Mouse (Mus musculus): ENCODE measurements around the gene Gm2a.

The Gm2a gene

GRCm38 (mm10) chr11:55099019-55099771, 1.3 kb downstream of the Gm2a start:
- peaks cover 23% of the 10 kb centered on the region for H3K36me3 ChIP-seq (ENCODE audit: insufficient read depth, low read length)
- peaks cover 52% of the 10 kb centered on the region for H3K4me1 ChIP-seq (replicated peaks; ENCODE audit: low read depth, low read length)
- no peaks in the 10 kb centered on the region for H3K9me3 ChIP-seq (ENCODE audit: low read length)
- no peak for TF ChIP-seq POU5F1 (IDR thresholded peaks at IDR 0.05; ENCODE audit: borderline replicate concordance, low read length)
- no peak for TF ChIP-seq CTCF (conservative IDR thresholded peaks at IDR 0.05; ENCODE audit: low read length)
- TF ChIP-seq NANOG (IDR thresholded peaks at IDR 0.05; ENCODE audit: borderline replicate concordance, low read length): no peak
- H3K4me3 ChIP-seq (replicated peaks; ENCODE audit: low read length): no peak overlapping the region
- H3K27me3 ChIP-seq (ENCODE audit: insufficient read depth, low read length): no peaks in the 10 kb centered on the region

GRCm38 (mm10) chr11:55099868-55100267, 2.0 kb downstream of the Gm2a start:
- Histone ChIP-seq H3K27me3 (ENCODE audit: insufficient read depth, low read length) (no peaks in the 10 kb centered on the region), H3K4me3 (replicated peaks; ENCODE audit: low read length) (no peak overlapping the region), H3K36me3 (ENCODE audit: insufficient read depth, low read length) (peaks cover 30% of the 10 kb centered on the region), H3K9me3 (ENCODE audit: low read length) (no peaks in the 10 kb centered on the region), H3K4me1 (replicated peaks; ENCODE audit: low read depth, low read length) (peaks cover 49% of the 10 kb centered on the region)
- no peak for TF ChIP-seq CTCF (conservative IDR thresholded peaks at IDR 0.05; ENCODE audit: low read length)
- no peak for TF ChIP-seq POU5F1 (IDR thresholded peaks at IDR 0.05; ENCODE audit: borderline replicate concordance, low read length)
- TF ChIP-seq NANOG (IDR thresholded peaks at IDR 0.05; ENCODE audit: borderline replicate concordance, low read length): no peak

GRCm38 (mm10) chr11:55102015-55102414, 4.1 kb downstream of the Gm2a start:
- peaks cover 40% of the 10 kb centered on the region for H3K4me1 ChIP-seq (replicated peaks; ENCODE audit: low read depth, low read length)
- H3K4me3 ChIP-seq (replicated peaks; ENCODE audit: low read length): no peak overlapping the region
- H3K27me3 ChIP-seq (ENCODE audit: insufficient read depth, low read length): no peaks in the 10 kb centered on the region
- H3K36me3 ChIP-seq (ENCODE audit: insufficient read depth, low read length): peaks cover 50% of the 10 kb centered on the region
- H3K9me3 ChIP-seq (ENCODE audit: low read length): no peaks in the 10 kb centered on the region
- TF ChIP-seq POU5F1 (IDR thresholded peaks at IDR 0.05; ENCODE audit: borderline replicate concordance, low read length) (no peak), NANOG (IDR thresholded peaks at IDR 0.05; ENCODE audit: borderline replicate concordance, low read length) (no peak), CTCF (conservative IDR thresholded peaks at IDR 0.05; ENCODE audit: low read length) (no peak)

DNA sequence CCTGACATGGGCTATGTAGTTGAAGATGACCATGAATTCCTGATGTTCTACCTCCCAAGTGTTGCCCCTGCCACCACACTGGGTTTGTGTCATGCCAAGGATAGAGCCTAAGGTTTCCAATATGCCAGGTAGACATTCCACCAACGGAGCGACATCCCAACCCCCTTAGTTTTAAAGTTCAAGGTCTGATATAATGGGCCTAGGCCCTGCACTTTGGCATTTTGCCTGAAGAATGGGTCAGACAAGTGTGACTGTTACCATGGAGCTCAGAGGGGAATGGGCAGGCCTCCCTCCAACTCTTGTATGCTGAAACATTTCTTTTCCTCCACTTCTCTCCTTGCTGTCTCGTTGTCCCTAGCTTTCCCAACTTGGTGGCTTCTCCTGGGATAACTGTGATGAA, 5.3 kb downstream of the Gm2a start:
- Histone ChIP-seq H3K27me3 (ENCODE audit: insufficient read depth, low read length) (no peaks in the 10 kb centered on the region), H3K9me3 (ENCODE audit: low read length) (no peaks in the 10 kb centered on the region), H3K4me3 (replicated peaks; ENCODE audit: low read length) (no peak overlapping the region), H3K36me3 (ENCODE audit: insufficient read depth, low read length) (peaks cover 59% of the 10 kb centered on the region), H3K4me1 (replicated peaks; ENCODE audit: low read depth, low read length) (peaks cover 41% of the 10 kb centered on the region)
- TF ChIP-seq CTCF (conservative IDR thresholded peaks at IDR 0.05; ENCODE audit: low read length) (no peak), POU5F1 (IDR thresholded peaks at IDR 0.05; ENCODE audit: borderline replicate concordance, low read length) (no peak), NANOG (IDR thresholded peaks at IDR 0.05; ENCODE audit: borderline replicate concordance, low read length) (no peak)

DNA sequence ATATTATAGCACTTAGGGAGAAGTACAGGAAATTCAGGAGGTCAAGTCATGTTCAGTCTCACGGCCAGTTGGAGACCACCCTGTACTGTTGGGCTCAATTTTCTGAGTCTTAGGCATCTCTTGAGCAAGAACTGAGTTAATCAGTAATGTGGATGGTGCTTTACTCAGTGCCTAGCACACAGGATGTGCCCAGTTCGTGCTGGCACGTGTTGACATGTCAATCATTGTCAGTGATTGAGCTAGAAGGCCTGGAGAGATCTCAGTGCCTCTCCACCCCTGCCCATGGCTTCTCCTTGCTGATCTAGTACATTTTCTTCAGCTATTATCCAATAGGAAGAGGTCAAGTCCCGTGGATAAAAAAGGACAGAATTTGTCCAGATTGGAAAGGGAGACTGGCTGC, 7.5 kb downstream of the Gm2a start:
- Histone ChIP-seq H3K27me3 (ENCODE audit: insufficient read depth, low read length) (no peaks in the 10 kb centered on the region), H3K4me3 (replicated peaks; ENCODE audit: low read length) (no peak overlapping the region), H3K36me3 (ENCODE audit: insufficient read depth, low read length) (peaks cover 79% of the 10 kb centered on the region), H3K9me3 (ENCODE audit: low read length) (no peaks in the 10 kb centered on the region), H3K4me1 (replicated peaks; ENCODE audit: low read depth, low read length) (peaks cover 21% of the 10 kb centered on the region)
- no peak for TF ChIP-seq NANOG (IDR thresholded peaks at IDR 0.05; ENCODE audit: borderline replicate concordance, low read length)
- no peak for TF ChIP-seq POU5F1 (IDR thresholded peaks at IDR 0.05; ENCODE audit: borderline replicate concordance, low read length)
- TF ChIP-seq CTCF (conservative IDR thresholded peaks at IDR 0.05; ENCODE audit: low read length): no peak

GRCm38 (mm10) chr11:55106636-55107035, 8.7 kb downstream of the Gm2a start:
- no peak overlapping the region for H3K4me3 ChIP-seq (replicated peaks; ENCODE audit: low read length)
- no peaks in the 10 kb centered on the region for H3K9me3 ChIP-seq (ENCODE audit: low read length)
- peaks cover 69% of the 10 kb centered on the region for H3K36me3 ChIP-seq (ENCODE audit: insufficient read depth, low read length)
- H3K4me1 ChIP-seq (replicated peaks; ENCODE audit: low read depth, low read length): peaks cover 32% of the 10 kb centered on the region
- H3K27me3 ChIP-seq (ENCODE audit: insufficient read depth, low read length): no peaks in the 10 kb centered on the region
- TF ChIP-seq CTCF (conservative IDR thresholded peaks at IDR 0.05; ENCODE audit: low read length): no peak
- no peak for TF ChIP-seq POU5F1 (IDR thresholded peaks at IDR 0.05; ENCODE audit: borderline replicate concordance, low read length)
- TF ChIP-seq NANOG (IDR thresholded peaks at IDR 0.05; ENCODE audit: borderline replicate concordance, low read length): no peak

DNA sequence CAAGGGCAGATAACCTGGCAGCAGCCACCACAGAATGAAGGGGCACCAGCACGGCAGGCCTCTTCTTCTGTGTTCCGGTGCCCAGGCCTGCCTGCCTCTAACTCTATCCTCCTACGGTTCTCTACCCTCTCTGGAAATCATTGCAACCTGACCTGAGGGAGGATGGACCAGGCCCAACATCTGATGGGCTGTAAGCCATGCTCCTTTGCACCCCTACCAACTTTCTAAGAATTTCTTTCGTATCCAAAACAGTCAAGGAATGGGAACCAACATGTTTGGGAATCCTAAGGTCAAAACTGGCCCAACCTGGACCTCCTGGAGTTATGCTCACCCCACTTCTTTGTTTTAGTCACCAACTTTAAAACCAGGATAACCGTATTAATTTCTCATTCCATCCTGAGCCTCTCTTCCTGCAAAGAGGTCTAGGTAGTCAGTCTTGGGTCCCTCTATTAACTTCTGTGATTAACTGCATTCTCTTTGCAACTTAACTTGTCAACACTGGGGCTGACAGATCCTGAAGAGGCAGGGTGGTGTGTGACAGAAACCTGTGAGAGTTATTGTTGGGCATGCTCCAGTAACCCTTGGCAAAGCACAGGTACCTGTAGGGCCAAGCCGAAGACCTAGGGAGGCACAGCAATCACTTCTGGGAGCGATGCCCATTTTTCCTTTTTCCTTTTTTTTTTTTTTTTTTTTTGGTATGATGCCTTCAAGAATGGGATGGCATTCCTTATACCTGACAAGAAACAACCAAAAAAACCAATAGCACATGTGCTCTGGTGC, 11.8 kb downstream of the Gm2a start:
- no peaks in the 10 kb centered on the region for H3K27me3 ChIP-seq (ENCODE audit: insufficient read depth, low read length)
- H3K4me3 ChIP-seq (replicated peaks; ENCODE audit: low read length): no peak overlapping the region
- TF ChIP-seq CTCF (conservative IDR thresholded peaks at IDR 0.05; ENCODE audit: low read length) (no peak), NANOG (IDR thresholded peaks at IDR 0.05; ENCODE audit: borderline replicate concordance, low read length) (no peak), POU5F1 (IDR thresholded peaks at IDR 0.05; ENCODE audit: borderline replicate concordance, low read length) (no peak)
- H3K9me3 ChIP-seq (ENCODE audit: low read length): no peaks in the 10 kb centered on the region
- peaks cover 54% of the 10 kb centered on the region for H3K36me3 ChIP-seq (ENCODE audit: insufficient read depth, low read length)
- peaks cover 48% of the 10 kb centered on the region for H3K4me1 ChIP-seq (replicated peaks; ENCODE audit: low read depth, low read length)

DNA sequence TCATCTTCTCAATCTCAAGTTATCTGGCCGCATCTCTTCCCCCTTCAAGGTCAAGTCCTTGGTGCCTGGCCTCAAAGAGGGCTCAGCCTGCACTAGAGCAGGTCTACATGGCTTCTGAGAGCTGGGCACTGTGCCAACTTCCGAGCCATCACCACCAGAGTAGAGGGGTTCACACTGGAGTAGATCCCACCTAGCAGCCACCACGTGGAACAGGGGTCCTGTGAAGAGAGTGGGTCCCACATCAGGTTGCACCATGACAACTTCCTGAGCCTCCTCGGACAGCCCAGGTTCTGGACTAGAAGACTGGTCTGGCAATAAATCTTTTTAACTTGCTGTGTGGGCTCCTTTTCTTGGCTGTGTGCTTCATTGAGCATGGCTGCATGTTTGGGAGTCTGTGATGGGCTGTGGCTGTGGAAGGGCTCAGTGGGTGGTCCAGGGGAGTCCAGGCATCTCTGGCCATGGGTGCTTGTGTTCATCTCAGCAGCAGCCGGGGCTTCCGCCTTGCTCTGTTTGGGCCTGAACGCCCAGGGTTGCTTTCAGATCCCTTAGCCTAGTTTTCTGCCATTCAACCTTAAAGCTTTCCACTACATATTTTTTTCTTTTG, 12.8 kb downstream of the Gm2a start:
- H3K9me3 ChIP-seq (ENCODE audit: low read length): no peaks in the 10 kb centered on the region
- no peaks in the 10 kb centered on the region for H3K27me3 ChIP-seq (ENCODE audit: insufficient read depth, low read length)
- H3K4me1 ChIP-seq (replicated peaks; ENCODE audit: low read depth, low read length): peaks cover 53% of the 10 kb centered on the region
- H3K36me3 ChIP-seq (ENCODE audit: insufficient read depth, low read length): peaks cover 45% of the 10 kb centered on the region
- H3K4me3 ChIP-seq (replicated peaks; ENCODE audit: low read length): no peak overlapping the region
- TF ChIP-seq POU5F1 (IDR thresholded peaks at IDR 0.05; ENCODE audit: borderline replicate concordance, low read length) (no peak), NANOG (IDR thresholded peaks at IDR 0.05; ENCODE audit: borderline replicate concordance, low read length) (no peak), CTCF (conservative IDR thresholded peaks at IDR 0.05; ENCODE audit: low read length) (no peak)
